Mouse (Mus musculus): Measurements from ENCODE around the gene Ttc23. TPM values are rescaled to one million over a fixed set of nuclear protein-coding genes. Genes with fewer than 3 reads are reported as not detected.

Ttc23 gene
- total and polyA plus RNA-seq, 3 experiments, result 0.89 to 2.5 (median 0.93) TPM

GRCm38 (mm10) chr7:67716213-67716878 lies 69.1 kb downstream of the Ttc23 start:
- Histone ChIP-seq H3K27ac (ENCODE audit: insufficient read depth, low read depth) (no peak overlapping the region), H3K4me3 (replicated peaks in 1 of 3; ENCODE audit: low read depth in 2 of 3, low read length in 2 of 3, poor library complexity in 1 of 3) (no peak overlapping the region)
- in situ Hi-C loops (cut with MboI; ENCODE audit: low pct_ligation_motif_present, low pct_unique_long_range_greater_than_20kb, low sequenced_read_pairs), result no loop called here

GRCm38 (mm10) chr7:67716925-67717324 lies 69.7 kb downstream of the Ttc23 start:
- in situ Hi-C loops (cut with MboI; ENCODE audit: low pct_ligation_motif_present, low pct_unique_long_range_greater_than_20kb, low sequenced_read_pairs) (no loop called here), dilution Hi-C loops (cut with MboI; ENCODE audit: extremely low pct_ligation_motif_present, extremely low pct_unique_long_range_greater_than_20kb, low sequenced_read_pairs) (no loop called here)
- Histone ChIP-seq H3K27me3 (replicated peaks) (no peaks in the 10 kb centered on the region), H3K4me1 (ENCODE audit: control insufficient read depth in 1 of 2, insufficient read depth in 2 of 2) (no peaks in the 10 kb centered on the region), H3K36me3 (replicated peaks in 1 of 2; ENCODE audit: control insufficient read depth in 1 of 2, insufficient read depth in 1 of 2, low read length in 1 of 2) (no peaks in the 10 kb centered on the region), H3K27ac (ENCODE audit: insufficient read depth, low read depth) (no peak overlapping the region), H3K4me3 (replicated peaks in 1 of 3; ENCODE audit: low read depth in 2 of 3, low read length in 2 of 3, poor library complexity in 1 of 3) (no peak overlapping the region), H3K4me2 (ENCODE audit: insufficient read depth, low read depth, poor library complexity, severe bottlenecking) (no peak overlapping the region), H3K9me3 (replicated peaks; ENCODE audit: low read length) (no peaks in the 10 kb centered on the region), H3K79me2 (replicated peaks; ENCODE audit: control insufficient read depth, extremely low read depth, insufficient read depth, poor library complexity, severe bottlenecking) (no peaks in the 10 kb centered on the region), H3K9ac (ENCODE audit: insufficient read depth, low read depth) (no peak overlapping the region)
- DNase-seq (ENCODE audit: extremely low read depth), result no peak
- TF ChIP-seq ETS1 (conservative IDR thresholded peaks at IDR 0.05; ENCODE audit: low read depth, low read length), result no peak
- no peak for TF ChIP-seq ELF1 (IDR thresholded peaks at IDR 0.05; ENCODE audit: low read depth, low read length)
- TF ChIP-seq POLR2A (IDR thresholded peaks at IDR 0.05; ENCODE audit: low read depth, low read length), result no peak
- TF ChIP-seq MEF2A (IDR thresholded peaks at IDR 0.05; ENCODE audit: borderline replicate concordance, low read depth, low read length), result no peak
- no peak for TF ChIP-seq ZC3H11A (IDR thresholded peaks at IDR 0.05; ENCODE audit: low read depth, low read length)
- TF ChIP-seq MAZ (IDR thresholded peaks at IDR 0.05; ENCODE audit: low read depth, low read length), result no peak
- TF ChIP-seq MYC (IDR thresholded peaks at IDR 0.05; ENCODE audit: low read depth, low read length), result no peak
- TF ChIP-seq E2F4 (IDR thresholded peaks at IDR 0.05; ENCODE audit: insufficient replicate concordance, low read depth, low read length), result no peak
- TF ChIP-seq IRF4 (IDR thresholded peaks at IDR 0.05; ENCODE audit: low read depth, low read length), result no peak
- no peak for TF ChIP-seq RAD21 (IDR thresholded peaks at IDR 0.05; ENCODE audit: low read depth, low read length)
- TF ChIP-seq PAX5 (IDR thresholded peaks at IDR 0.05; ENCODE audit: low read length), result no peak
- no peak for TF ChIP-seq MAFK (IDR thresholded peaks at IDR 0.05; ENCODE audit: insufficient replicate concordance, low read length)
- TF ChIP-seq MXI1 (IDR thresholded peaks at IDR 0.05; ENCODE audit: low read depth, low read length), result no peak
- TF ChIP-seq MAX (IDR thresholded peaks at IDR 0.05; ENCODE audit: low read length), result no peak
- TF ChIP-seq RCOR1 (conservative IDR thresholded peaks at IDR 0.05; ENCODE audit: low read depth, low read length), result no peak

More at GRCm38 (mm10) chr7:67716213-67716878, 69.1 kb downstream of the Ttc23 start:
- dilution Hi-C loops (cut with MboI; ENCODE audit: extremely low pct_ligation_motif_present, extremely low pct_unique_long_range_greater_than_20kb, low sequenced_read_pairs), result no loop called here
- DNase-seq (ENCODE audit: extremely low read depth), result no peak
- no peaks in the 10 kb centered on the region for H3K4me1 ChIP-seq (ENCODE audit: control insufficient read depth in 1 of 2, insufficient read depth in 2 of 2)
- TF ChIP-seq SMC3 (IDR thresholded peaks at IDR 0.05; ENCODE audit: low read depth, low read length) (no peak), USF2 (conservative IDR thresholded peaks at IDR 0.05; ENCODE audit: low read depth, low read length) (no peak), MXI1 (IDR thresholded peaks at IDR 0.05; ENCODE audit: low read depth, low read length) (no peak), SIN3A (IDR thresholded peaks at IDR 0.05; ENCODE audit: low read length) (no peak), PAX5 (IDR thresholded peaks at IDR 0.05; ENCODE audit: low read length) (no peak), ZMIZ1 (IDR thresholded peaks at IDR 0.05; ENCODE audit: low read depth, low read length) (no peak), JUN (IDR thresholded peaks at IDR 0.05; ENCODE audit: insufficient read depth, low read depth, low read length) (no peak), CHD2 (IDR thresholded peaks at IDR 0.05; ENCODE audit: low read length) (no peak), RCOR1 (conservative IDR thresholded peaks at IDR 0.05; ENCODE audit: low read depth, low read length) (no peak)
- H3K27me3 ChIP-seq (replicated peaks), result no peaks in the 10 kb centered on the region
- no peaks in the 10 kb centered on the region for H3K9me3 ChIP-seq (replicated peaks; ENCODE audit: low read length)
- no peaks in the 10 kb centered on the region for H3K79me2 ChIP-seq (replicated peaks; ENCODE audit: control insufficient read depth, extremely low read depth, insufficient read depth, poor library complexity, severe bottlenecking)
- H3K4me2 ChIP-seq (ENCODE audit: insufficient read depth, low read depth, poor library complexity, severe bottlenecking), result no peak overlapping the region
- H3K36me3 ChIP-seq (replicated peaks in 1 of 2; ENCODE audit: control insufficient read depth in 1 of 2, insufficient read depth in 1 of 2, low read length in 1 of 2), result no peaks in the 10 kb centered on the region
- no peak overlapping the region for H3K9ac ChIP-seq (ENCODE audit: insufficient read depth, low read depth)

Measured in CH12.LX (cell line).